Mouse (Mus musculus): Measurements from ENCODE around the gene B4galnt3. TPM values are rescaled to one million over a fixed set of nuclear protein-coding genes. Genes with fewer than 3 reads are reported as not detected.

B4galnt3 gene
- polyA plus RNA-seq, 1 experiment from 2014 or later = 0.36 TPM

GRCm38 (mm10) chr6:120194305-120194704 is 100.1 kb downstream of the B4galnt3 start:
- H3K27me3 ChIP-seq (ENCODE audit: control insufficient read depth, insufficient read depth, low read depth, low read length) = no peaks in the 10 kb centered on the region
- no peaks in the 10 kb centered on the region for H3K9me3 ChIP-seq (ENCODE audit: control insufficient read depth, low read length)
- no peak overlapping the region for H3K9ac ChIP-seq (ENCODE audit: low read length)
- H3K4me1 ChIP-seq (replicated peaks; ENCODE audit: control insufficient read depth, insufficient read depth, low read length) = peaks cover 13% of the 10 kb centered on the region
- H3K27ac ChIP-seq (ENCODE audit: low read length) = peak overlapping the region; percentile 73
- H3K4me3 ChIP-seq (ENCODE audit: low read length) = no peak overlapping the region
- no peak overlapping the region; the same call in 1 of the 2 replicates for H3K4me2 ChIP-seq (ENCODE audit: low read depth, low read length)
- no peak for ATAC-seq (ENCODE audit: low read depth)
- no peaks in the 10 kb centered on the region for H3K36me3 ChIP-seq (ENCODE audit: control insufficient read depth, insufficient read depth, low read length)
- WGBS = 43% methylated on average over 10 of the region's 10 CpGs

DNA sequence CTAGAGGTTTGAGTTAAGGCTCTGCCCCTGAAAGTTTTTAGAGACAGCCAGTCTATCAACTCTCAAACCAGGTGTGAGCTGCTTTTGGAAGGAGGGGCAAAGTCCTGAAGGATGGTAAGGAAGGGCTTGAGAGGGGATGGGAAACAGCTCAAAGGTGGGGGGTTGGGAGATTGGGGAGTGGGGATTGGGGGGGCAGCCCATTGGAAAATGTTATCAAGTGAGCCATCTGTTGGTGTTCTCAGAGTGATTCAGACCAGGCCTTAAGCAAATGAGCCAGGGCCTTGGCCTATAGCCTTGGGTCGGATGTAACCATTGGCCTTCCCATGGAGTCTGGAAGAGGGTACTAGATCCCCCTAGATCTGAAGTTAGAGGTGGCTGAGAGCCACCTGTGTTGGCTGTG is 100.6 kb downstream of the B4galnt3 start:
- Histone ChIP-seq H3K4me1 (replicated peaks; ENCODE audit: control insufficient read depth, insufficient read depth, low read length) (peaks cover 13% of the 10 kb centered on the region), H3K9me3 (ENCODE audit: control insufficient read depth, low read length) (no peaks in the 10 kb centered on the region), H3K4me2 (ENCODE audit: low read depth, low read length) (no peak overlapping the region), H3K9ac (ENCODE audit: low read length) (no peak overlapping the region), H3K36me3 (ENCODE audit: control insufficient read depth, insufficient read depth, low read length) (no peaks in the 10 kb centered on the region), H3K27me3 (ENCODE audit: control insufficient read depth, insufficient read depth, low read depth, low read length) (no peaks in the 10 kb centered on the region), H3K27ac (ENCODE audit: low read length) (no peak overlapping the region), H3K4me3 (ENCODE audit: low read length) (no peak overlapping the region)
- 48% methylated on average over 1 of the region's 1 CpGs for WGBS
- no peak for ATAC-seq (ENCODE audit: low read depth)

DNA sequence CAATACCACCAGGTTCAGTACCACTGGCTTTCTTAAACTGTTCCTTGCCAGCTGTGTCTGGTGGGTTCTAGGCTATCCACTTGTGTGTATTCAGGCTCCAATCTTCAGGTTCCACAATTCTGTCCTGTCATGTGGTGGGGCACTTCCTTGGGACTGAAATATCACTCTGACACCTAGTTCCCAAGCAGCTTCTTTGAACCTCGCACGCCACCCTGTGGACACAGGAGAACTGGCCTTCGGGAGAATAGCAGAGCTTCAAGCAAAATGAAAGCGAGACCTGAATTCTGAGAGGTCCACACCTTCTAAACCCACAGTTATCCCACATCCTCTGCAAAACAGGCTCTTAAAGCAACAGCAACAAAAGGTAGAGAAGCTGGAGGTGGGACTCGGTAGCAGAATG is 101.2 kb downstream of the B4galnt3 start:
- H3K9me3 ChIP-seq (ENCODE audit: control insufficient read depth, low read length) = no peaks in the 10 kb centered on the region
- no peaks in the 10 kb centered on the region for H3K27me3 ChIP-seq (ENCODE audit: control insufficient read depth, insufficient read depth, low read depth, low read length)
- WGBS = 20% methylated on average over 5 of the region's 5 CpGs
- H3K9ac ChIP-seq (ENCODE audit: low read length) = no peak overlapping the region
- no peak overlapping the region for H3K4me2 ChIP-seq (ENCODE audit: low read depth, low read length)
- no peak overlapping the region for H3K4me3 ChIP-seq (ENCODE audit: low read length)
- H3K4me1 ChIP-seq (replicated peaks; ENCODE audit: control insufficient read depth, insufficient read depth, low read length) = peaks cover 18% of the 10 kb centered on the region
- no peaks in the 10 kb centered on the region for H3K36me3 ChIP-seq (ENCODE audit: control insufficient read depth, insufficient read depth, low read length)
- no peak overlapping the region for H3K27ac ChIP-seq (ENCODE audit: low read length)
- no peak for ATAC-seq (ENCODE audit: low read depth)

DNA sequence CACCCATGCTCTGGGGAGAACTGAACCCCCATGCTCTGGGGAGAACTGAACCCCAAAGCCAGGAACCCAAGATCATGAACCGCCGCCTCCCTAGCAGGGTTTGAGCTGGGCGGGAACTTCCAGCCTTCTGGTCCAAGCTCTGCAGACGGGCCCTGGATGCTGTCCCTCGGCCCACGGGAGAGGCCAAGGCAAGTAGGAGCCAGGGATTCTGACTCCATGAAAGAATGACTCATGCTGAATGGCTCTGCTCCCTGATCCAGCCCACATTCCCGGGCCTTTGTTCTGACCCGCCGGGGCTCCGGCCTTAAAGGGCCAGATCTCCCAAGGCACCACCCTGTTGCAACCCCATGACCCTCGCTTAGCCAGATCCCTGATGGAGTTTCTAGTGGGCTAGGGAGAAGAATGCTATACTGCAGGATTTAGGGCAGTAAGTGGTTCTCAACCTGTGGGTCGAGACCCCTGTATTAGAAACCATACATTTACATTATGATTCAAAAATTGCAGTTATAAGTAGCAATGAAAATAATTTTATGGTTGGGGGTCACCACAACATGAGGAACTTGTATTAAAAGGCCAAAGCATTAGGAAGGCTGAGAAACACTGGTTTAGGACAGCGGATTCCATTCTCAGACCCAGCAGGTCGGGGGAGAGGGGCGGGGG is 102.0 kb downstream of the B4galnt3 start:
- H3K4me1 ChIP-seq (replicated peaks; ENCODE audit: control insufficient read depth, insufficient read depth, low read length) = peaks cover 26% of the 10 kb centered on the region
- H3K36me3 ChIP-seq (ENCODE audit: control insufficient read depth, insufficient read depth, low read length) = no peaks in the 10 kb centered on the region
- whole genome bisulfite sequencing = 33% methylated on average over 13 of the region's 15 CpGs
- H3K27me3 ChIP-seq (ENCODE audit: control insufficient read depth, insufficient read depth, low read depth, low read length) = no peaks in the 10 kb centered on the region
- 0 out of 2 replicates have a peak overlapping the region, but pooled peaks have one; percentile 18 for H3K4me2 ChIP-seq (ENCODE audit: low read depth, low read length)
- ATAC-seq (ENCODE audit: low read depth) = peak; percentile 27; the same call in 1 of the 2 replicates
- no peaks in the 10 kb centered on the region for H3K9me3 ChIP-seq (ENCODE audit: control insufficient read depth, low read length)
- no peak overlapping the region for H3K4me3 ChIP-seq (ENCODE audit: low read length)
- no peak overlapping the region for H3K27ac ChIP-seq (ENCODE audit: low read length)
- peak overlapping the region; percentile 50; the same call in 1 of the 2 replicates for H3K9ac ChIP-seq (ENCODE audit: low read length)

DNA sequence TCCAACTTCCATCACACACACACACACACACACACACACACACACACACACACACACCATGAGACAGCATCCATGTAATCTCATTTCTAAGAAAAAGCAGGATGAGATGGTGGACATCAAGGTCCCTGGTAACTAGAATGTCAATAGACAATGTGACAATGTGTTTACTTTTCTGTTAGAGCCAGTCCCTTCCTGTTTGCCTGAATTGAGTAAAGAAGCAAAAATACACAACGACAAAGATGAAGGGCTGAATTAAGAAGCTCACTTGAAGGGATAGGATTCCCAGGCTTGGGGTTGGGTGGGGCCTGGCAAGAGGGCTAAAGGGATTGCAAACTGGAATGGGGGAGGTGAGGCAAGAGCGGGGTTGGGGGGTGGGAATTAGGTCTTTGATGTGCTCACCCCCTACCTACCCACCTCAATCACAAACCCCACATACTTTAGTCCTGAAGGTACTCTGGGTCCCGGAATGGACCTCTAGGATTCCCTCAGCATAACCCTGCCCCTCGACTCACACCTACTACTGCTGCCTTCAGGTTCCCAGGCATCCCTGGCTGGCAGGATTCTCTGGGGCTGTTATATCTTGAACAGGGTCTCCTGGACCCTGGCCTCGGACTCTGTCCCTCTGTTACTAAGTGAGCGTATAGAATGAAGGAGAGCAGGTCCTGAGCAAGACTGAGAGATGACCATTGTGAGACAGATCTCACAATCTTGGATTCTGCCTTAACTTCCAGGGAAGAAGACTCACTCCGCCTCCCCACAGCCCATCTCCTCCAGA is 102.8 kb downstream of the B4galnt3 start:
- no peak for ATAC-seq (ENCODE audit: low read depth)
- peak overlapping the region; percentile 50; the same call in 1 of the 2 replicates for H3K9ac ChIP-seq (ENCODE audit: low read length)
- no peaks in the 10 kb centered on the region for H3K27me3 ChIP-seq (ENCODE audit: control insufficient read depth, insufficient read depth, low read depth, low read length)
- no peak overlapping the region for H3K4me2 ChIP-seq (ENCODE audit: low read depth, low read length)
- no peaks in the 10 kb centered on the region for H3K9me3 ChIP-seq (ENCODE audit: control insufficient read depth, low read length)
- no peaks in the 10 kb centered on the region for H3K36me3 ChIP-seq (ENCODE audit: control insufficient read depth, insufficient read depth, low read length)
- 57% methylated on average over 7 of the region's 7 CpGs for WGBS
- no peak overlapping the region for H3K27ac ChIP-seq (ENCODE audit: low read length)
- no peak overlapping the region for H3K4me3 ChIP-seq (ENCODE audit: low read length)
- peaks cover 32% of the 10 kb centered on the region for H3K4me1 ChIP-seq (replicated peaks; ENCODE audit: control insufficient read depth, insufficient read depth, low read length)

GRCm38 (mm10) chr6:120190912-120191311 is 103.4 kb downstream of the B4galnt3 start:
- H3K27ac ChIP-seq (ENCODE audit: low read length) = no peak overlapping the region
- peaks cover 36% of the 10 kb centered on the region for H3K4me1 ChIP-seq (replicated peaks; ENCODE audit: control insufficient read depth, insufficient read depth, low read length)
- H3K4me3 ChIP-seq (ENCODE audit: low read length) = no peak overlapping the region
- H3K27me3 ChIP-seq (ENCODE audit: control insufficient read depth, insufficient read depth, low read depth, low read length) = no peaks in the 10 kb centered on the region
- WGBS = 63% methylated on average over 4 of the region's 4 CpGs
- no peak overlapping the region for H3K9ac ChIP-seq (ENCODE audit: low read length)
- H3K4me2 ChIP-seq (ENCODE audit: low read depth, low read length) = no peak overlapping the region
- H3K36me3 ChIP-seq (ENCODE audit: control insufficient read depth, insufficient read depth, low read length) = no peaks in the 10 kb centered on the region
- ATAC-seq (ENCODE audit: low read depth) = no peak
- H3K9me3 ChIP-seq (ENCODE audit: control insufficient read depth, low read length) = no peaks in the 10 kb centered on the region

GRCm38 (mm10) chr6:120190365-120190764 is 104.0 kb downstream of the B4galnt3 start:
- 92% methylated on average over 4 of the region's 4 CpGs for WGBS
- ATAC-seq (ENCODE audit: low read depth) = no peak
- no peaks in the 10 kb centered on the region for H3K27me3 ChIP-seq (ENCODE audit: control insufficient read depth, insufficient read depth, low read depth, low read length)

GRCm38 (mm10) chr6:120189287-120189686 is 105.1 kb downstream of the B4galnt3 start:
- H3K4me2 ChIP-seq (ENCODE audit: low read depth, low read length) = no peak overlapping the region
- no peak overlapping the region for H3K4me3 ChIP-seq (ENCODE audit: low read length)
- no peaks in the 10 kb centered on the region for H3K36me3 ChIP-seq (ENCODE audit: control insufficient read depth, insufficient read depth, low read length)
- H3K9me3 ChIP-seq (ENCODE audit: control insufficient read depth, low read length) = no peaks in the 10 kb centered on the region
- 87% methylated on average over 5 of the region's 5 CpGs for WGBS
- H3K4me1 ChIP-seq (replicated peaks; ENCODE audit: control insufficient read depth, insufficient read depth, low read length) = peaks cover 34% of the 10 kb centered on the region
- no peak overlapping the region for H3K9ac ChIP-seq (ENCODE audit: low read length)
- no peaks in the 10 kb centered on the region for H3K27me3 ChIP-seq (ENCODE audit: control insufficient read depth, insufficient read depth, low read depth, low read length)
- no peak overlapping the region for H3K27ac ChIP-seq (ENCODE audit: low read length)
- no peak for ATAC-seq (ENCODE audit: low read depth)

More at GRCm38 (mm10) chr6:120190365-120190764, 104.0 kb downstream of the B4galnt3 start:
- no peaks in the 10 kb centered on the region for H3K9me3 ChIP-seq (ENCODE audit: control insufficient read depth, low read length)
- no peak overlapping the region for H3K4me3 ChIP-seq (ENCODE audit: low read length)
- H3K36me3 ChIP-seq (ENCODE audit: control insufficient read depth, insufficient read depth, low read length) = no peaks in the 10 kb centered on the region
- peaks cover 36% of the 10 kb centered on the region for H3K4me1 ChIP-seq (replicated peaks; ENCODE audit: control insufficient read depth, insufficient read depth, low read length)
- no peak overlapping the region for H3K4me2 ChIP-seq (ENCODE audit: low read depth, low read length)
- H3K27ac ChIP-seq (ENCODE audit: low read length) = no peak overlapping the region
- no peak overlapping the region for H3K9ac ChIP-seq (ENCODE audit: low read length)

DNA sequence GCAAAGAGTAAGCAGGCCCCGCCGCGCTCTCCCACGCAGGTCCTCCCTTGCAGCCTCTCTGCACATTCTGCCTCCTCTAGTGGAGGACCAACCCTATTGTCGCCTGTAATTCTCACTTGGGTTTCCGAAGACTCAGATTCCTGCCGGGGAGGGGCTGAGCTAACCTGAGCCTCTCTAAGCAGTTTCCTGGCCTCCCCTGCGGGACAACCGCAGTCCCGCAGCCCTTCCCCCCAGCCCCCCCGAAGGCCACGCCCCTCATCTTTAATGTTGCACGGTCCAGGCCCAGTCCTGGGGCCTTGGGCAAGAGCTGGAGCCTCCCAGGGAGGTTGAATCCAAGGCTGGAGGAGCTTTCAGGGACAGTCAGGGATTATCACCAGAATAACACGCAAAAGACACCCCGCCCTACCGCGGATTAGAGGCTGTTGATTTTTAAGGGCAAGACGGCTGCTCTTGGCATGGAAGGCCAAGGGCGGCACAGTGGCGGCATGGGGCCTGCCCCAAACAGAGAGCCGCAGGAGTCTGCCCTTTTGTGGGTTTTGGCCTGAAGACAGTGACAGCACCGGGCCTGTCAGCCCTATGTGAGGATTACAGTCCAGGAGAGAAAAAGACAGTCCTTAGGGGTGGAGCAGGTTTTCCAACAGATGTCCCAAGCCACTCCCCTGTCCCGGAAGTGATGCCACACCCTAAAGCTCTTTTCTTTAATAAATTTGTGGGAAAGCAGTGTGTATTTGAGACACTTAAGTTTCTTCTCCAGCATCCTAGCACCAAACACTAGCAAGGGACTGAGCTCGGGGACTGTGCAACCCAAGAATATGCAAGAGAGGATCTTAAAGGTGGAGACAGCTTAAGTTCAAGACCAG is 105.8 kb downstream of the B4galnt3 start:
- peak overlapping the region; percentile 44 for H3K27ac ChIP-seq (ENCODE audit: low read length)
- H3K36me3 ChIP-seq (ENCODE audit: control insufficient read depth, insufficient read depth, low read length) = no peaks in the 10 kb centered on the region
- peaks cover 34% of the 10 kb centered on the region for H3K4me1 ChIP-seq (replicated peaks; ENCODE audit: control insufficient read depth, insufficient read depth, low read length)
- H3K27me3 ChIP-seq (ENCODE audit: control insufficient read depth, insufficient read depth, low read depth, low read length) = no peaks in the 10 kb centered on the region
- peak; percentile 52 for ATAC-seq (ENCODE audit: low read depth)
- H3K9me3 ChIP-seq (ENCODE audit: control insufficient read depth, low read length) = no peaks in the 10 kb centered on the region
- H3K4me2 ChIP-seq (ENCODE audit: low read depth, low read length) = peak overlapping the region; percentile 35
- H3K4me3 ChIP-seq (ENCODE audit: low read length) = no peak overlapping the region
- 32% methylated on average over 24 of the region's 24 CpGs for whole genome bisulfite sequencing
- H3K9ac ChIP-seq (ENCODE audit: low read length) = peak overlapping the region; percentile 1; the same call in 1 of the 2 replicates

All from lung, embryonic 16.5 days (tissue).